Mouse (Mus musculus): ENCODE results near the gene Slc25a45. TPM values are rescaled to one million over a fixed set of nuclear protein-coding genes. Genes with fewer than 3 reads are reported as not detected.
"Not testable (repeated sequence)": the region's sequence is repeated elsewhere in the genome, so short reads cannot be mapped to it uniquely, and the experiment has no call there.

Gene Slc25a45
- polyA plus RNA-seq, 1 experiment from 2014 or later = 1.8 TPM

DNA sequence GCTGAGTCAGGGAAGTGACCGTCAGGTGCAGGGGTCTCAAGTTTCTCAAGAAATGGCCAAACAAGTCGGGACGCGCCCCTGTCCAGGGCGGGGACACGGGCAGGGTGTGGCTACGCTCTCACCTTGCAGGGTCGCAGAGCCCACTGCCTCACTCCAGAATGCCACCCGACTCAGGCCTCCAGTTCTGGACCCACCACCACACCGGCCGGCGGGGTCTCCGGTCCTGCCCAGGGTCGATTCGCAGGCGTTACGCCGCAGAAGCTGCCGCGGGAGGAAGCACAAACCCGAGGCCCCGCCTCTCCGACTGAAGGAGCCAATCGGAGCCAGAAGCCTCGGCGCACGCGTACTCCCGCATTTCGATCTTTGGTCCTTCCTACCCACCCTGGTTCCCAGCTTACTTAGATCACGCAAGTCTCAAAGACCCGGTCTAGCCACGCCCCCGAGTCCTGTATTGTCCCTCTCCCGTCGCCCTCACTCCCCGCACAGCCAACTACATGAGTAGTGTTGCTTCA, 2.6 kb upstream of the Slc25a45 start, which contains the start of gene Frmd8:
Gene Frmd8 (minus strand): TSS at position 306 of the 512 bp plus-strand sequence.
- Histone ChIP-seq H3K9me3 (ENCODE audit: control insufficient read depth, low read depth, low read length) (no peaks in the 10 kb centered on the region), H3K9ac (replicated peaks; ENCODE audit: low read depth, low read length) (peak within 1 kb of the TSS; percentile 64), H3K4me3 (ENCODE audit: low read depth, low read length) (peak within 1 kb of the TSS; percentile 78), H3K4me2 (replicated peaks; ENCODE audit: low read depth, low read length) (peak within 1 kb of the TSS; percentile 96), H3K4me1 (ENCODE audit: control insufficient read depth, insufficient read depth, low read length) (peaks cover 25% of the 10 kb centered on the region), H3K27ac (ENCODE audit: low read length) (peak within 1 kb of the TSS; percentile 48; the same call in 1 of the 2 replicates), H3K36me3 (ENCODE audit: control insufficient read depth, insufficient read depth, low read length) (peaks cover 4% of the 10 kb centered on the region; the same call in 1 of the 2 replicates), H3K27me3 (ENCODE audit: control insufficient read depth, insufficient read depth, low read length) (no peaks in the 10 kb centered on the region)
- peak; percentile 83 for ATAC-seq (ENCODE audit: insufficient number of reproducible peaks, insufficient read depth, low FRiP score, low read depth)
- under 1% methylated on average over 37 of the region's 37 CpGs for WGBS

DNA sequence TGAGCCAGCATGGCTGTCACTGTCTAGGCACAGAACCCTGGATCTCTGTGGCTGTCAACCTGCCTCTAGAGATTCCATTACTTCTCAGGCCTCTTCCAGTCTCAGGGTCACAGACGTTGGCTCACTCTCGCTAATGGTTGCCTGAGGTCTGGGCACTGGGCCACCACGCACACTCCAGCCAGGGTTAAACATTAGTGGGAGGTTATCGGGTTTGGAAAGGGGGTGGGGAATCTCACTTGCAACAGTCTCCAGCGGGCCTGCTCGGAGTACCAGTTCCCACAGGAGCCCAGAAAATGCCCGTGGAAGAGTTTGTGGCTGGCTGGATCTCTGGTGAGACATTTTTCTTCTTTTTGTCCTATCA, 734 bp downstream of the Slc25a45 start:
- Histone ChIP-seq H3K9me3 (ENCODE audit: control insufficient read depth, low read depth, low read length) (no peaks in the 10 kb centered on the region), H3K4me2 (replicated peaks; ENCODE audit: low read depth, low read length) (0 out of 2 replicates have a peak overlapping the region, but pooled peaks have one; percentile 10), H3K4me3 (ENCODE audit: low read depth, low read length) (no peak overlapping the region), H3K27ac (ENCODE audit: low read length) (no peak overlapping the region), H3K27me3 (ENCODE audit: control insufficient read depth, insufficient read depth, low read length) (no peaks in the 10 kb centered on the region), H3K36me3 (ENCODE audit: control insufficient read depth, insufficient read depth, low read length) (no peaks in the 10 kb centered on the region), H3K9ac (replicated peaks; ENCODE audit: low read depth, low read length) (0 out of 2 replicates have a peak overlapping the region, but pooled peaks have one; percentile 18), H3K4me1 (ENCODE audit: control insufficient read depth, insufficient read depth, low read length) (peaks cover 11% of the 10 kb centered on the region; the same call in 1 of the 2 replicates)
- no peak for ATAC-seq (ENCODE audit: insufficient number of reproducible peaks, insufficient read depth, low FRiP score, low read depth)
- WGBS = 68% methylated on average over 7 of the region's 7 CpGs

DNA sequence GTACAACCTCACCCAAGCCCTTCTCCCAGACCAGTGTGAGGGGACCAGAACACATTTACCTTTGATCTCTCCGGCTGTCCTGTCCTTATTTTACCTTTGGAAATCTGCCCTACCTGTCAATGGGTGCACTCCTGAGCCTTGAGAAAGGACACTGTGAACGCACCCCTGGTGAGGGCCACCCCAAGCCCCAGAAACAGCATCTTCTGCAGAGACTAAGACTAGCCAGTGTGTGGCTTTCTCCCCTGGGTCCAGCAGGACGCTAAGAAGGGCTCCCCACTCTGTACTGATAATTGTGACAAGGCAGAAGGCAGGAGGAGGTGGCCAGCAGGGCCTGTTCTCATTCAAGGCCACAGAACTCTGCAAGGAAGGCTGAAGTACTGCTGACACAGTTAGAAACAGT, 1.3 kb downstream of the Slc25a45 start:
- WGBS = 70% methylated on average over 3 of the region's 3 CpGs
- no peaks in the 10 kb centered on the region for H3K9me3 ChIP-seq (ENCODE audit: control insufficient read depth, low read depth, low read length)
- ATAC-seq (ENCODE audit: insufficient number of reproducible peaks, insufficient read depth, low FRiP score, low read depth) = no peak
- H3K4me3 ChIP-seq (ENCODE audit: low read depth, low read length) = no peak overlapping the region
- no peak overlapping the region for H3K4me2 ChIP-seq (replicated peaks; ENCODE audit: low read depth, low read length)
- H3K4me1 ChIP-seq (ENCODE audit: control insufficient read depth, insufficient read depth, low read length) = peaks cover 10% of the 10 kb centered on the region; the same call in 1 of the 2 replicates
- 0 out of 2 replicates have a peak overlapping the region, but pooled peaks have one; percentile 0 for H3K9ac ChIP-seq (replicated peaks; ENCODE audit: low read depth, low read length)
- no peaks in the 10 kb centered on the region for H3K27me3 ChIP-seq (ENCODE audit: control insufficient read depth, insufficient read depth, low read length)
- H3K36me3 ChIP-seq (ENCODE audit: control insufficient read depth, insufficient read depth, low read length) = no peaks in the 10 kb centered on the region
- no peak overlapping the region for H3K27ac ChIP-seq (ENCODE audit: low read length)

DNA sequence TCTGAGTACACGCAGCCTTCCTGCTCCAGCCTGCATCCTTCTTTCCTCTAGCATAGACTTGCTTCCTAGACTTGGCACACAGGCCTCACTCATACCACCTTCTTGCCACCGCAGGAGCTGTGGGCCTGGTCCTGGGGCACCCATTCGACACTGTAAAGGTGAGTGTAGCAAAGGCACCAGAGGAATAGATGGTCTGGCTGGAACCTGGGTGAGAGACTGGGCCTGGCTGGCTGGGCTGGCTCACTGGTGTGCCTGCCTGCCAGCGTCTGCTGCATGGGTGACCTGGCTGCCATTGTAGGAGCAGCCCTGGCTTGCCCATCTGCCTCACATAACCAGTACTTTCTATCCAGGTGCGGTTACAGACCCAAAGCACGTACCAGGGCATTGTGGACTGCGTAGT, 2.1 kb downstream of the Slc25a45 start:
- Histone ChIP-seq H3K27ac (ENCODE audit: low read length) (no peak overlapping the region), H3K4me2 (replicated peaks; ENCODE audit: low read depth, low read length) (no peak overlapping the region), H3K4me1 (ENCODE audit: control insufficient read depth, insufficient read depth, low read length) (0 out of 2 replicates have a peak, but pooled peaks cover 2% of the 10 kb centered on the region), H3K9me3 (ENCODE audit: control insufficient read depth, low read depth, low read length) (no peaks in the 10 kb centered on the region), H3K9ac (replicated peaks; ENCODE audit: low read depth, low read length) (no peak overlapping the region), H3K27me3 (ENCODE audit: control insufficient read depth, insufficient read depth, low read length) (no peaks in the 10 kb centered on the region), H3K36me3 (ENCODE audit: control insufficient read depth, insufficient read depth, low read length) (no peaks in the 10 kb centered on the region), H3K4me3 (ENCODE audit: low read depth, low read length) (no peak overlapping the region)
- 96% methylated on average over 7 of the region's 7 CpGs for whole genome bisulfite sequencing
- ATAC-seq (ENCODE audit: insufficient number of reproducible peaks, insufficient read depth, low FRiP score, low read depth) = no peak

DNA sequence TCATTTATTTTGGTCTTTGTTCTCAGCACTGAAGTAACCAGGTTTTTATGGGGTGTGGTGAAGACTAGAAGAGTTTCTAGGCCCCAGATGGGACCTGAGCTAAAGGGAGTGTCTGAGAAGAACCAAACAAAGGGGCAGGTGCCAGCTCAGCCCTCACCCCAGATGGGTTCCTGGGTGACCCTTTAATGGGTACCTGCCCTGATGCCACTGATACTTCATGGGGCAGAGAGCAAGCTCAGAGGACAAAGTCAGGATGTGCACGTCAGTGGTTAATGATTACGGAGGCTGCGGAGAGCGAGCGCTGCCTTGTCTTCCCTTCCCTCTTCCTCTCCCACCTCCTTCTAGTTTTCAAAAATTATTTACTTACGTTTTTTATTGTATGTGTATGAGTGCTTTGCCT, 3.5 kb downstream of the Slc25a45 start:
- Histone ChIP-seq H3K4me3 (ENCODE audit: low read depth, low read length) (no peak overlapping the region), H3K4me2 (replicated peaks; ENCODE audit: low read depth, low read length) (no peak overlapping the region), H3K4me1 (ENCODE audit: control insufficient read depth, insufficient read depth, low read length) (0 out of 2 replicates have a peak, but pooled peaks cover 2% of the 10 kb centered on the region), H3K9ac (replicated peaks; ENCODE audit: low read depth, low read length) (no peak overlapping the region), H3K27ac (ENCODE audit: low read length) (no peak overlapping the region), H3K9me3 (ENCODE audit: control insufficient read depth, low read depth, low read length) (no peaks in the 10 kb centered on the region), H3K36me3 (ENCODE audit: control insufficient read depth, insufficient read depth, low read length) (no peaks in the 10 kb centered on the region), H3K27me3 (ENCODE audit: control insufficient read depth, insufficient read depth, low read length) (no peaks in the 10 kb centered on the region)
- 92% methylated on average over 6 of the region's 6 CpGs for WGBS
- no peak for ATAC-seq (ENCODE audit: insufficient number of reproducible peaks, insufficient read depth, low FRiP score, low read depth)

DNA sequence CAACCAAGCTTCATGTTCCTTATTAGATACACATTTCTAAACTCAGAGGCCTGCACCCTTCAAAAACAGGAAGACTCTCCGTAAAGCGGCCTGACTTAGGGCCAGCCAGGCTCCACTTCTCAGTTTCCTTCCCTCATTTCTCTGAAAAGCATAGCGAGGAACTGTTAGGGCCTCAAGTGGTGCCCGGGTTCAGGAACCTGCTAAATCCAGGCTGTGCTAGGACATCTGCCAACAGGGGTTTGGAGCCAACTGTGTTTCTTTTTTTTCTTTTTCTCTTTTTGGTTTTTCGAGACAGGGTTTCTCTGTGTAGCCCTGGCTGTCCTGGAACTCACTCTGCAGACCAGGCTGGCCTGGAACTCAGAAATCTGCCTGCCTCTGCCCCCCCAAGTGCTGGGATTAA, 4.5 kb downstream of the Slc25a45 start:
- not testable (repeated sequence) for H3K9ac ChIP-seq (replicated peaks; ENCODE audit: low read depth, low read length); H3K4me3 ChIP-seq (ENCODE audit: low read depth, low read length); ATAC-seq (ENCODE audit: insufficient number of reproducible peaks, insufficient read depth, low FRiP score, low read depth); H3K36me3 ChIP-seq (ENCODE audit: control insufficient read depth, insufficient read depth, low read length); H3K4me2 ChIP-seq (replicated peaks; ENCODE audit: low read depth, low read length); H3K4me1 ChIP-seq (ENCODE audit: control insufficient read depth, insufficient read depth, low read length); H3K27me3 ChIP-seq (ENCODE audit: control insufficient read depth, insufficient read depth, low read length); H3K9me3 ChIP-seq (ENCODE audit: control insufficient read depth, low read depth, low read length); H3K27ac ChIP-seq (ENCODE audit: low read length)
- 80% methylated on average over 5 of the region's 5 CpGs for WGBS

DNA sequence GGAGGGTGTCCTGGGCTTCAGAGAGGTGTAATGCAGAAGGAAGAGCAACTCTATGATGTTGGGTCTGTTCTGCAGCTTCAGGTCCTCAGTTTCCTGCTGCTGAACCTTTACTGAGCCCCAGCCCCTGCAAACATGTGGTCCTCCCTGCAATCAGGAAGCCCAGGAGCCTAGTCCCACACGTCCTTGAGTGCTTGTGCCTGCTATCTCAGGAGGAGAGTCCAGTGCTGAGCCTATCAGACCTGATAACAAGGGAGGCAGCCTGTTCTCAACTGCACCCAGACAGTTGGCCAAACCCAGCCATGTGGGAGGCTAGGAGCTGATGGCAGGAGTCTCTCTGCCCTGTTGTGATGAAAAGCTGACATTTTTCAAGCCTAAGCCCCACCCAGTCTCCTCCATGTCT, 6.3 kb downstream of the Slc25a45 start:
- Histone ChIP-seq H3K27ac (ENCODE audit: low read length) (no peak overlapping the region), H3K4me2 (replicated peaks; ENCODE audit: low read depth, low read length) (no peak overlapping the region), H3K27me3 (ENCODE audit: control insufficient read depth, insufficient read depth, low read length) (no peaks in the 10 kb centered on the region), H3K36me3 (ENCODE audit: control insufficient read depth, insufficient read depth, low read length) (no peaks in the 10 kb centered on the region), H3K4me1 (ENCODE audit: control insufficient read depth, insufficient read depth, low read length) (no peaks in the 10 kb centered on the region), H3K9ac (replicated peaks; ENCODE audit: low read depth, low read length) (no peak overlapping the region), H3K9me3 (ENCODE audit: control insufficient read depth, low read depth, low read length) (no peaks in the 10 kb centered on the region), H3K4me3 (ENCODE audit: low read depth, low read length) (no peak overlapping the region)
- 42% methylated on average over 1 of the region's 1 CpGs for WGBS
- ATAC-seq (ENCODE audit: insufficient number of reproducible peaks, insufficient read depth, low FRiP score, low read depth) = peak; percentile 42; the same call in 1 of the 2 replicates

DNA sequence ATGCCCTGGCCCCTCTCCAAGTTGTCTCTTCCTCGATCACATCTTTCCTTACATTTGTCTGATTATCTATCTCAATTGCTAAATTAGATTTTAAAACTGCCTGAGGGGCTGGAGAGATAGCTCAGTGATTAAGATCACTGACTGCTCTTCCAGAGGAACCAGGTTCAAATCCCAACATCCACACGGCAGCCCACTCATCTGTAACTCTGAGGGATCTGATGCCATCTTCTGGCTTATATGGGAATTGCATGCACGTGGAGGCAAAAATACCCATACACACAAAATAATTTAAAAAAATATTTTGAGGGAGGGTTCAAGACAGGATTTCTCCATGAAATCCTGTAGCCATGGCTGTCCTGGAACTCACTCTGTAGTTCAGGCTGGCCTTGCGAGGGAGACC, 8.2 kb downstream of the Slc25a45 start:
- 59% methylated on average over 4 of the region's 4 CpGs for WGBS
- no peaks in the 10 kb centered on the region for H3K9me3 ChIP-seq (ENCODE audit: control insufficient read depth, low read depth, low read length)
- no peaks in the 10 kb centered on the region for H3K27me3 ChIP-seq (ENCODE audit: control insufficient read depth, insufficient read depth, low read length)
- H3K4me2 ChIP-seq (replicated peaks; ENCODE audit: low read depth, low read length) = no peak overlapping the region
- no peak overlapping the region for H3K4me3 ChIP-seq (ENCODE audit: low read depth, low read length)
- ATAC-seq (ENCODE audit: insufficient number of reproducible peaks, insufficient read depth, low FRiP score, low read depth) = no peak
- no peaks in the 10 kb centered on the region for H3K4me1 ChIP-seq (ENCODE audit: control insufficient read depth, insufficient read depth, low read length)
- H3K27ac ChIP-seq (ENCODE audit: low read length) = no peak overlapping the region
- no peaks in the 10 kb centered on the region for H3K36me3 ChIP-seq (ENCODE audit: control insufficient read depth, insufficient read depth, low read length)
- no peak overlapping the region for H3K9ac ChIP-seq (replicated peaks; ENCODE audit: low read depth, low read length)

Data from stomach, embryonic 14.5 days (tissue).